Mouse (Mus musculus) myocyte (in vitro differentiated cells): ENCODE results near the gene Cptp. TPM values are rescaled to one million over a fixed set of nuclear protein-coding genes. Genes with fewer than 3 reads are reported as not detected.

Experiments
- H3K27me3 ChIP-seq: one replicate; pipeline ENCODE4 v1.6.1; 2011; ENCODE audit not compliant: control insufficient read depth, insufficient read depth, insufficient read length
- H3K36me3 ChIP-seq: one replicate; pipeline ENCODE4 v1.6.1; 2011; ENCODE audit not compliant: control insufficient read depth, insufficient read depth
- H3K4me2 ChIP-seq: one replicate; pipeline ENCODE4 v1.6.1; 2011; ENCODE audit warnings: low read depth, control low read depth
- H3K4me3 ChIP-seq: one replicate; pipeline ENCODE4 v1.5.1; 2011; ENCODE audit warnings: mild to moderate bottlenecking, control low read depth, moderate library complexity
- H3K79me2 ChIP-seq: one replicate; pipeline ENCODE4 v1.6.1; 2011; ENCODE audit not compliant: control insufficient read depth, insufficient read depth
- H3ac ChIP-seq: one replicate; pipeline ENCODE4 v1.6.1; 2011; ENCODE audit not compliant: control insufficient read depth, insufficient read length
- CEBPB ChIP-seq: IDR thresholded peaks from 2 replicates; pipeline ENCODE4 v1.6.1; 2011; ENCODE audit warnings: mild to moderate bottlenecking, moderate library complexity; ENCODE audit not compliant: poor library complexity, insufficient read depth, severe bottlenecking
- E2F4 ChIP-seq: IDR thresholded peaks from one replicate; pipeline ENCODE4 v1.6.1; 2011; ENCODE audit warnings: mild to moderate bottlenecking, control low read depth, moderate library complexity; ENCODE audit not compliant: insufficient read depth
- MAX ChIP-seq: IDR thresholded peaks from one replicate; pipeline ENCODE4 v1.6.1; 2011; ENCODE audit warnings: low read depth, mild to moderate bottlenecking, control low read depth
- MYOD1 ChIP-seq, 3 experiments: IDR thresholded peaks; one replicate each; pipeline ENCODE4 v1.6.1; 2011; ENCODE audit warnings: control low read depth in 2 of 3, low read depth in 2 of 3, mild to moderate bottlenecking in 2 of 3, moderate library complexity in 1 of 3; ENCODE audit not compliant: insufficient read length in 2 of 3, control insufficient read depth in 1 of 3
- MYOG ChIP-seq, 3 experiments: IDR thresholded peaks; one replicate each; pipeline ENCODE4 v1.6.1; 2011; ENCODE audit warnings: control low read depth in 2 of 3, low read depth in 2 of 3, mild to moderate bottlenecking in 2 of 3; ENCODE audit not compliant: insufficient read length in 2 of 3, control insufficient read depth in 1 of 3, insufficient read depth in 1 of 3
- POLR2A ChIP-seq: IDR thresholded peaks from one replicate; pipeline ENCODE4 v1.6.1; 2011; ENCODE audit warnings: low read depth, mild to moderate bottlenecking, control low read depth, moderate library complexity; ENCODE audit not compliant: insufficient read length
- POLR2AphosphoS2 ChIP-seq: IDR thresholded peaks from one replicate; pipeline ENCODE4 v1.6.1; 2011; ENCODE audit warnings: low read depth, control low read depth; ENCODE audit not compliant: insufficient read length
- REST ChIP-seq: IDR thresholded peaks from one replicate; pipeline ENCODE4 v1.6.1; 2011; ENCODE audit warnings: mild to moderate bottlenecking, control low read depth, moderate library complexity; ENCODE audit not compliant: insufficient read depth, insufficient read length
- SRF ChIP-seq: IDR thresholded peaks from one replicate; pipeline ENCODE4 v1.6.1; 2011; ENCODE audit warnings: low read depth; ENCODE audit not compliant: control insufficient read depth, insufficient read length
- TCF12 ChIP-seq: IDR thresholded peaks from one replicate; pipeline ENCODE4 v1.6.1; 2011; ENCODE audit warnings: mild to moderate bottlenecking, control low read depth; ENCODE audit not compliant: poor library complexity, insufficient read depth, severe bottlenecking
- TCF3 ChIP-seq: IDR thresholded peaks from one replicate; pipeline ENCODE4 v1.6.1; 2011; ENCODE audit warnings: low read depth, control low read depth; ENCODE audit not compliant: insufficient read length
- USF1 ChIP-seq: IDR thresholded peaks from one replicate; pipeline ENCODE4 v1.6.1; 2011; ENCODE audit warnings: low read depth, mild to moderate bottlenecking, control low read depth, moderate library complexity
- polyA plus RNA-seq: library from polyadenylated mRNA; unstranded; fragments of >200 nt; fragmentation: generic; extraction: Trizol; gene quantifications from one replicate; pipeline ENCODE4 v1.2.1, GENCODE M21; 2012; ENCODE audit warnings: missing spikeins

The Cptp gene
- polyA plus RNA-seq, 1 experiment = 10.5 TPM

DNA sequence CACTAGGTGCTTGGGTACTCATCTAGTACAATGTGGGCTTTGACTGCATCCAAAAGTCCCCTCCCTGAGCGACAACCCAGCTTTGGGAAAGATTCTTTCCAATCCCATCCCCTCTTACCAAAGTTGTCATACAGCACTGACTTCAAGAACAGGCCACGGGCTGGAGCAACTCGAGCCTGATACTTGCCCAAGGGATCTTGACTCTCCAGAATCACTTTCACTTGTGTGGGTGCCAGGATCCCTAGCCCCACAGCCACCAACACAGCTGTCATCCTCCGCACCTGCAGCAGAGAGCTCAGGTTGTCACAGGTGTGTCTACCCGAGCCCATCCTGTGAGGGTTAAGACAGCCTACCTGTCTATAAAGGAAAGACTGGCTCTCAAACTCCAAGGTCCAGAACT lies 20.1 kb upstream of the Cptp start:
- Histone ChIP-seq H3K79me2 (peaks cover 17% of the 10 kb centered on the region), H3K4me2 (no peak overlapping the region), H3K4me3 (no peak overlapping the region), H3K36me3 (peaks cover 9% of the 10 kb centered on the region), H3ac (no peak overlapping the region), H3K27me3 (no peaks in the 10 kb centered on the region)
- TF ChIP-seq REST = no peak
- TF ChIP-seq SRF = no peak
- no peak for TF ChIP-seq POLR2A
- TF ChIP-seq POLR2AphosphoS2 = no peak
- no peak for TF ChIP-seq MYOG (IDR thresholded peaks at IDR 0.05; ENCODE audit: control insufficient read depth in 1 of 3, insufficient read depth in 1 of 3, insufficient read length in 2 of 3, low read depth in 2 of 3)
- no peak for TF ChIP-seq TCF12
- no peak for TF ChIP-seq USF1
- no peak for TF ChIP-seq E2F4
- TF ChIP-seq TCF3 = no peak
- TF ChIP-seq MYOD1 (IDR thresholded peaks at IDR 0.05; ENCODE audit: control insufficient read depth in 1 of 3, insufficient read length in 2 of 3, low read depth in 2 of 3) = no peak

DNA sequence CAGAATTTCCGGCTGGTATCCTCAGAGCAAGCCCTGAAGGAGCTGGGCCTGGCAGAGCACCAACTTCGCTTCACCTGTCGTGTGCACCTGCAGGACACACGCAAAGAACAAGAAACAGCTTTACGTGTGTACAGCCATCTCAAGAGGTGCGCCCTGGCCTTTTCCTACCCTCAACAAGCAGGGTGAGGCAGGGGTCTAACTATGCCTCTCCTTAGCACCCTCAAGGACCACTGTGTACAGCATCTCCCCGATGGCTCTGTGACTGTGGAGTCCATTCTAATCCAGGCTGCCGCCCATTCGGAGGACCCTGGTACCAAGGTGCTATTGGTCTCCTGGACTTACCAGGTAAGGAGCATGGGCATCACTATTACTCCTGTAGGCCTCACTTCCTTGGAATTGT lies 18.9 kb upstream of the Cptp start:
- Histone ChIP-seq H3ac (no peak overlapping the region), H3K36me3 (peaks cover 9% of the 10 kb centered on the region), H3K4me2 (no peak overlapping the region), H3K79me2 (peaks cover 8% of the 10 kb centered on the region), H3K4me3 (no peak overlapping the region), H3K27me3 (no peaks in the 10 kb centered on the region)
- no peak for TF ChIP-seq MAX
- TF ChIP-seq SRF = no peak
- no peak for TF ChIP-seq REST
- no peak for TF ChIP-seq USF1
- no peak for TF ChIP-seq MYOG (IDR thresholded peaks at IDR 0.05; ENCODE audit: control insufficient read depth in 1 of 3, insufficient read depth in 1 of 3, insufficient read length in 2 of 3, low read depth in 2 of 3)
- TF ChIP-seq CEBPB = no peak
- no peak for TF ChIP-seq POLR2A
- no peak for TF ChIP-seq TCF12

DNA sequence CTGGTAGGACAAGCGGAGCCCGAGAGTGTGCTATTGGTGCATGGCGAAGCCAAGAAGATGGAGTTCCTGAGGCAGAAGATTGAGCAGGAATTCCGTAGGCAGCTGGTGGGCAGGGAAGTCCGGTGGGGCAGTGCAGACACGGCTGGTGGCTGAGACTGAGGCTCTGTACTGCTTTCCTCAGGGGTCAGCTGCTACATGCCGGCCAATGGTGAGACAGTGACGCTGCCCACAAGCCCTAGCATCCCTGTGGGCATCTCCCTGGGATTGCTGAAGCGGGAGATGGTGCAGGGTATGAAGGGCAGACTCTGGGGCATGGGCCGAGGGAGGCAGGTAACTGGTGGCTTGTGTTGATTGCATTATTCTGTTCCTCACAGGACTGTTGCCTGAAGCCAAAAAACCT lies 18.4 kb upstream of the Cptp start:
- H3K4me3 ChIP-seq = no peak overlapping the region
- TF ChIP-seq E2F4 = no peak
- TF ChIP-seq MYOG (IDR thresholded peaks at IDR 0.05; ENCODE audit: control insufficient read depth in 1 of 3, insufficient read depth in 1 of 3, insufficient read length in 2 of 3, low read depth in 2 of 3) = no peak
- no peak for TF ChIP-seq USF1
- TF ChIP-seq MYOD1 (IDR thresholded peaks at IDR 0.05; ENCODE audit: control insufficient read depth in 1 of 3, insufficient read length in 2 of 3, low read depth in 2 of 3) = no peak
- TF ChIP-seq SRF = no peak
- no peak for TF ChIP-seq POLR2A
- no peak for TF ChIP-seq MAX
- TF ChIP-seq REST = no peak
- peak; percentile 38 for TF ChIP-seq POLR2AphosphoS2
- H3K79me2 ChIP-seq = peaks cover 2% of the 10 kb centered on the region
- no peaks in the 10 kb centered on the region for H3K27me3 ChIP-seq
- H3K36me3 ChIP-seq = peaks cover 9% of the 10 kb centered on the region
- no peak overlapping the region for H3K4me2 ChIP-seq
- H3ac ChIP-seq = no peak overlapping the region

DNA sequence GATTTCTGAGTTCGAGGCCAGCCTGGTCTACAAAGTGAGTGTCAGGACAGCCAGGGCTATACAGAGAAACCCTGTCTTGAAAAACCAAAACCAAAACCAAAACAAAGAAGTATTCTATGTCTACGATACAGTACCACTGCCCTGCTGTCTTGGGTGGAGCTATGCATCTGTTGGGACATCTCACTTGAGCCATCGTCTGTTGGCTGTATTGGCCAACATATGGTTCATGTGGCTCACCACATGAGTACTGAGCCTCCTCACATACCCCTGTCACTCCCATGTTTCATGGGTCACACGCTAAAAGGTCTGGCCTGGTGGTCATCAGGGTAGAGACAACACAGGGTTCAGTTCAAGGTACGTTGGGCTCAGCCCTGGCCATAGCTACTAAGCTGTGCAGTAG lies 17.1 kb upstream of the Cptp start:
- Histone ChIP-seq H3K4me2 (no peak overlapping the region), H3ac (no peak overlapping the region), H3K79me2 (peaks cover 3% of the 10 kb centered on the region), H3K27me3 (no peaks in the 10 kb centered on the region), H3K36me3 (peaks cover 9% of the 10 kb centered on the region), H3K4me3 (no peak overlapping the region)
- TF ChIP-seq TCF12 = no peak
- no peak for TF ChIP-seq POLR2A
- TF ChIP-seq USF1 = no peak
- TF ChIP-seq E2F4 = no peak
- no peak for TF ChIP-seq MYOD1 (IDR thresholded peaks at IDR 0.05; ENCODE audit: control insufficient read depth in 1 of 3, insufficient read length in 2 of 3, low read depth in 2 of 3)
- no peak for TF ChIP-seq MAX
- TF ChIP-seq MYOG (IDR thresholded peaks at IDR 0.05; ENCODE audit: control insufficient read depth in 1 of 3, insufficient read depth in 1 of 3, insufficient read length in 2 of 3, low read depth in 2 of 3) = no peak
- TF ChIP-seq CEBPB = no peak
- no peak for TF ChIP-seq REST
- TF ChIP-seq SRF = no peak
- TF ChIP-seq POLR2AphosphoS2 = no peak
- TF ChIP-seq TCF3 = no peak

DNA sequence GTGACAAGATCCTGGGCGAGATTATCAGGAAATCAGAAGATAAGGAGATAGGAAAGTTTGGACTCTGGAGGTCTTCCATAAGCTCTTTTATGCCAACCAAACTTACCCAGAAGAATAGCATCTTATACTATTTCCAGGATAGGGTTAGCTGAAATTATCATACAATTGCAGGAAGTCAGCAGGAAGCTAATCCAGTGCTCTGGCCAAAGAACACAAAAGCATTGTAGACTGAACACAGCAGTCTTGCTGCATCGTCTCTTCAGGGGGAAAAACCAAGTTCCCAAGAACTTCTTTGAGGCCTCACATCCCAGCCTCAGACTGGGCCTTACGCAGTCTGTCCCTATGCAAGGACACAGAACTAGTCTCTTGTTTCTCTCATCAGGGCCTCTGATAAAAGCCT lies 14.3 kb upstream of the Cptp start:
- Histone ChIP-seq H3K36me3 (peaks cover 14% of the 10 kb centered on the region), H3K4me2 (no peak overlapping the region), H3K4me3 (no peak overlapping the region)

More for the DNA sequence above, 14.3 kb upstream of the Cptp start:
- peaks cover 3% of the 10 kb centered on the region for H3K79me2 ChIP-seq
- H3ac ChIP-seq = no peak overlapping the region
- no peaks in the 10 kb centered on the region for H3K27me3 ChIP-seq
- no peak for TF ChIP-seq CEBPB
